ENCODE assay signal across 8 mouse cellular contexts in the genomic region with DNA sequence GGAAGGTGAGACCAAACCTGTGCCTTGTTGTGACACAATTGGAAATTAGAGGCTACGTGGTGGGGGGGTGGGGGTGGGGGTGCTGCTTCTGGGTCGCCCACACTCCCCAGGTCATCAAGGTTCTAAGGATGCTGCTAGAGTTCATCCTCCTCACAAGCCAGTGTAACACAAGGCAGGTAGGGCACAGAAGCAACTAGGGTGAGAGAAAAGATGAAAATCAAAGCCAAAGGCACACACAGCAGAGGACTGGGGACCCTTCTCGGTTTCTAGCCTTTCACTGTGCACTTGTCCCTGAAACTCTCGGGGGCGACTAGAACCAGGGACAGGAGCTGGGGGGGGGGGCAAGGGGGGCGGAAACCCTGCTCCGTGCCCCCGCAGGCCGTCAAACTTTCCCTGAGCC. TPM values are rescaled to one million over a fixed set of nuclear protein-coding genes. Genes with fewer than 3 reads are reported as not detected.
A peak's percentile ranks its signal among the peaks of the same experiment; 100 is the strongest.
DNase-seq lines count a peak whose midpoint lies in the region; ATAC-seq and TF ChIP-seq lines count a peak whose summit lies in the region.

No protein-coding gene starts in this region.

- no peak for TF ChIP-seq POLR2A in kidney, adult 2 months (IDR thresholded peaks at IDR 0.05; ENCODE audit: low read depth, low read length)

- H3K36me3 ChIP-seq in kidney, adult 2 months (ENCODE audit: control insufficient read depth, insufficient read depth, low read length) = no peaks in the 10 kb centered on the region
- H3K36me3 ChIP-seq in embryonic facial prominence, embryonic 11.5 days (replicated peaks; ENCODE audit: control insufficient read depth, insufficient read depth, low read depth, low read length) = no peaks in the 10 kb centered on the region
- H3K36me3 ChIP-seq in hindbrain, embryonic 15.5 days = no peaks in the 10 kb centered on the region
- no peaks in the 10 kb centered on the region for H3K36me3 ChIP-seq in midbrain, embryonic 13.5 days

- H3K27me3 ChIP-seq in kidney, adult 2 months (replicated peaks; ENCODE audit: control insufficient read depth, insufficient read depth, low read length) = no peaks in the 10 kb centered on the region
- peaks cover 3% of the 10 kb centered on the region; the same call in 1 of the 2 replicates for H3K27me3 ChIP-seq in embryonic facial prominence, embryonic 11.5 days (ENCODE audit: control insufficient read depth, insufficient read depth, low read length)
- H3K27me3 ChIP-seq in hindbrain, embryonic 15.5 days = no peaks in the 10 kb centered on the region; the same call in 1 of the 2 replicates
- peaks cover 25% of the 10 kb centered on the region for H3K27me3 ChIP-seq in midbrain, embryonic 13.5 days

- WGBS in kidney, adult 2 months = 14% methylated on average over 9 of the region's 9 CpGs
- 17% methylated on average over 9 of the region's 9 CpGs for WGBS in embryonic facial prominence, embryonic 11.5 days
- WGBS in hindbrain, embryonic 15.5 days = 13% methylated on average over 9 of the region's 9 CpGs
- 21% methylated on average over 8 of the region's 9 CpGs for WGBS in midbrain, embryonic 13.5 days

- H3K9ac ChIP-seq in embryonic facial prominence, embryonic 11.5 days (replicated peaks; ENCODE audit: low read length) = peak overlapping the region; percentile 37; the same call in 1 of the 2 replicates
- peak overlapping the region; percentile 51 for H3K9ac ChIP-seq in hindbrain, embryonic 15.5 days
- peak overlapping the region; percentile 54 for H3K9ac ChIP-seq in midbrain, embryonic 13.5 days (replicated peaks)

- DNase-seq in kidney, adult 2 months = no peak
- no peak for DNase-seq in kidney, postnatal 25 days
- DNase-seq in embryonic facial prominence, embryonic 11.5 days (ENCODE audit: low spot score) = no peak
- no peak for DNase-seq in testis, postnatal 14 days (ENCODE audit: low spot score)

- TF ChIP-seq CTCF in kidney, adult 2 months (conservative IDR thresholded peaks at IDR 0.05; ENCODE audit: insufficient read depth, insufficient read length, low read depth, low read length) = no peak

- H3K9me3 ChIP-seq in embryonic facial prominence, embryonic 11.5 days (replicated peaks; ENCODE audit: control insufficient read depth, low read length) = no peaks in the 10 kb centered on the region
- H3K9me3 ChIP-seq in hindbrain, embryonic 15.5 days = no peaks in the 10 kb centered on the region
- H3K9me3 ChIP-seq in midbrain, embryonic 13.5 days = no peaks in the 10 kb centered on the region

- no peak for ATAC-seq in embryonic facial prominence, embryonic 11.5 days (replicated peaks; ENCODE audit: insufficient number of reproducible peaks, low FRiP score, low TSS enrichment, low read depth)
- ATAC-seq in hindbrain, embryonic 15.5 days (ENCODE audit: low FRiP score, low read depth) = no peak
- 0 out of 2 replicates have a peak, but pooled peaks have one; percentile 1 for ATAC-seq in midbrain, embryonic 13.5 days
- ATAC-seq in megakaryocyte-erythroid progenitor cell, adult 5-6 weeks (replicated peaks; ENCODE audit: low FRiP score, low TSS enrichment, poor library complexity, severe bottlenecking) = no peak
- no peak for ATAC-seq in erythroblast, adult 5-6 weeks (replicated peaks; ENCODE audit: low FRiP score, poor library complexity, severe bottlenecking)

- peak overlapping the region; percentile 16; the same call in 1 of the 2 replicates for H3K4me3 ChIP-seq in kidney, adult 2 months (ENCODE audit: insufficient read depth, low read depth, low read length)
- H3K4me3 ChIP-seq in embryonic facial prominence, embryonic 11.5 days (ENCODE audit: low read depth, low read length) = peak overlapping the region; percentile 23; the same call in 1 of the 2 replicates
- H3K4me3 ChIP-seq in hindbrain, embryonic 15.5 days = peak overlapping the region; percentile 43
- H3K4me3 ChIP-seq in midbrain, embryonic 13.5 days (replicated peaks) = peak overlapping the region; percentile 34

- H3K4me2 ChIP-seq in embryonic facial prominence, embryonic 11.5 days (ENCODE audit: low read depth, low read length) = peak overlapping the region; percentile 59
- peak overlapping the region; percentile 93 for H3K4me2 ChIP-seq in hindbrain, embryonic 15.5 days
- peak overlapping the region; percentile 61 for H3K4me2 ChIP-seq in midbrain, embryonic 13.5 days (replicated peaks)

- H3K4me1 ChIP-seq in kidney, adult 2 months (ENCODE audit: control insufficient read depth, insufficient read depth, low read length) = no peaks in the 10 kb centered on the region
- no peaks in the 10 kb centered on the region for H3K4me1 ChIP-seq in embryonic facial prominence, embryonic 11.5 days (ENCODE audit: control insufficient read depth, insufficient read depth, low read length)
- peaks cover 8% of the 10 kb centered on the region for H3K4me1 ChIP-seq in hindbrain, embryonic 15.5 days (replicated peaks)
- H3K4me1 ChIP-seq in midbrain, embryonic 13.5 days (replicated peaks) = peaks cover 8% of the 10 kb centered on the region

- H3K27ac ChIP-seq in kidney, adult 2 months (ENCODE audit: insufficient read depth, low read depth, low read length) = no peak overlapping the region
- no peak overlapping the region for H3K27ac ChIP-seq in embryonic facial prominence, embryonic 11.5 days (replicated peaks; ENCODE audit: low read depth, low read length)
- H3K27ac ChIP-seq in hindbrain, embryonic 15.5 days (replicated peaks) = no peak overlapping the region; the same call in 1 of the 2 replicates
- 0 out of 2 replicates have a peak overlapping the region, but pooled peaks have one; percentile 15 for H3K27ac ChIP-seq in midbrain, embryonic 13.5 days

RNA-seq across cellular contexts. Expression of a gene that starts 4.6 kb away (rescaled TPM):
- 3.3 and 4.5 TPM in 2 replicates for polyA plus RNA-seq in kidney, adult 2 months (2012; rRNA removed)
- polyA plus RNA-seq in embryonic facial prominence, embryonic 11.5 days (2014; fragmentation: Nextera tagmentation; extraction: Ambion mirVana) = 1.6 and 3.7 TPM in 2 replicates
- 6.6 and 6.7 TPM in 2 replicates for polyA plus RNA-seq in hindbrain, embryonic 15.5 days (2015; fragmentation: Nextera tagmentation; extraction: Ambion mirVana)
- 2.3 and 2.4 TPM in 2 replicates for polyA plus RNA-seq in midbrain, embryonic 13.5 days (2015; fragmentation: Nextera tagmentation; extraction: Ambion mirVana)
- total RNA-seq in megakaryocyte-erythroid progenitor cell, adult 5-6 weeks (2014; fragmentation: Nextera tagmentation) = 6.0 and 7.6 TPM in 2 replicates
- total RNA-seq in megakaryocyte-erythroid progenitor cell, adult 5-6 weeks (2017) = 3.2 and 4.3 TPM in 2 replicates
- 2.3 and 5.6 TPM in 2 replicates for total RNA-seq in erythroblast, adult 5-6 weeks (2015; ENCODE audit: low replicate concordance)
- 2.6 and 3.2 TPM in 2 replicates for total RNA-seq in erythroblast, adult 5-6 weeks (2017; ENCODE audit: low replicate concordance)

RNA-seq across cellular contexts. Expression of a gene that starts 28.5 kb away (rescaled TPM):
- 7.4 and 9.9 TPM in 2 replicates for polyA plus RNA-seq in kidney, adult 2 months (2012; rRNA removed)
- polyA plus RNA-seq in embryonic facial prominence, embryonic 11.5 days (2014; fragmentation: Nextera tagmentation; extraction: Ambion mirVana) = 0.64 and 1.2 TPM in 2 replicates
- 1.6 TPM in 2 replicates for polyA plus RNA-seq in hindbrain, embryonic 15.5 days (2015; fragmentation: Nextera tagmentation; extraction: Ambion mirVana)
- 0.67 and 0.85 TPM in 2 replicates for polyA plus RNA-seq in midbrain, embryonic 13.5 days (2015; fragmentation: Nextera tagmentation; extraction: Ambion mirVana)
- total RNA-seq in megakaryocyte-erythroid progenitor cell, adult 5-6 weeks (2014; fragmentation: Nextera tagmentation) = 5.4 and 5.5 TPM in 2 replicates
- total RNA-seq in megakaryocyte-erythroid progenitor cell, adult 5-6 weeks (2017) = 7.4 and 7.8 TPM in 2 replicates
- 8.6 and 14.2 TPM in 2 replicates for total RNA-seq in erythroblast, adult 5-6 weeks (2015; ENCODE audit: low replicate concordance)
- 8.0 and 9.1 TPM in 2 replicates for total RNA-seq in erythroblast, adult 5-6 weeks (2017; ENCODE audit: low replicate concordance)

RNA-seq across cellular contexts. Expression of a gene that starts 58.4 kb away (rescaled TPM):
- polyA plus RNA-seq in kidney, adult 2 months (2012; rRNA removed) = 12.6 and 15.3 TPM in 2 replicates
- 67.3 and 67.8 TPM in 2 replicates for polyA plus RNA-seq in embryonic facial prominence, embryonic 11.5 days (2014; fragmentation: Nextera tagmentation; extraction: Ambion mirVana)
- polyA plus RNA-seq in hindbrain, embryonic 15.5 days (2015; fragmentation: Nextera tagmentation; extraction: Ambion mirVana) = 44.7 and 52.1 TPM in 2 replicates
- polyA plus RNA-seq in midbrain, embryonic 13.5 days (2015; fragmentation: Nextera tagmentation; extraction: Ambion mirVana) = 49.9 and 53.7 TPM in 2 replicates
- 48.7 and 55.4 TPM in 2 replicates for total RNA-seq in megakaryocyte-erythroid progenitor cell, adult 5-6 weeks (2014; fragmentation: Nextera tagmentation)
- 54.7 and 89.5 TPM in 2 replicates for total RNA-seq in megakaryocyte-erythroid progenitor cell, adult 5-6 weeks (2017)
- total RNA-seq in erythroblast, adult 5-6 weeks (2015; ENCODE audit: low replicate concordance) = 17.5 and 18.6 TPM in 2 replicates
- total RNA-seq in erythroblast, adult 5-6 weeks (2017; ENCODE audit: low replicate concordance) = 23.0 and 42.7 TPM in 2 replicates
